8 mouse cellular contexts compared by ENCODE assay signal in the genomic region with DNA sequence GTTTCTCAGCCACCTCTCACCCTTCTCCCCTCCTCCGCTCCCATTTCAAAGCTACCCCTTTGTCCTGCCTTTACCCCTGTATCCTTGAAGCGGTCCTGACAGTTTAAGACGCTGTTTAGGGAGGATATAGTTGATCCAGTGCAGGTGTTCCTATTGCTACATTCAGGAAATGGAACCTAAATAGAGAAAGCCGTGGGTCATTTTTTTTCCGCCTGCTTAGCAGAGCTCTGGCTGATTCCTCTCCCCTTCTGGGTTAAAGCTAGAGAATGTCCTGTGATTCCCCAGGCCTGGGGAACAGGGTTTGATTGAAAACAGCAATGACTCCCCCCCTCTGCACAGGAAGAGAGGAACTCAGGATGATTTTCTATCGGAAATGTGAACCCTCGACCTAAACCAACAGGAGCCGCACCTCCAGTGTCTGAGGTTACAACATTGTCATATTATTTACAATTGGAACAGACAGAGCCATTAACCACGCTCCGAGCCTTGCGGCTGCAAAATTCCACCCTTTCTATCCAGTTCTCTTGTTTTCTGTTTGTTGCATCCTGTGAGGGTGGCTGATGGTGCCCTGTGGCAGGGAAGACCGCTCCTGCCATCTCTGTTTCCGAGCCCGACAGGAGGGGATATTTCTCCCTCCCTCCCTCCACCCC.
DNase-seq lines count a peak whose midpoint lies in the region; ATAC-seq and TF ChIP-seq lines count a peak whose summit lies in the region.

No protein-coding gene starts in this region.

- H3K9ac ChIP-seq in lung, embryonic 14.5 days, result peak overlapping the region; percentile 10; the same call in 1 of the 2 replicates
- peak overlapping the region; percentile 49; the same call in 1 of the 2 replicates for H3K9ac ChIP-seq in embryonic facial prominence, embryonic 13.5 days
- H3K9ac ChIP-seq in kidney, postnatal 0 days (ENCODE audit: low read depth, low read length), result peak overlapping the region; percentile 2; the same call in 1 of the 2 replicates
- peak overlapping the region; percentile 61 for H3K9ac ChIP-seq in neural tube, embryonic 13.5 days

- no peaks in the 10 kb centered on the region for H3K9me3 ChIP-seq in lung, embryonic 14.5 days (ENCODE audit: low read depth, low read length)
- H3K9me3 ChIP-seq in embryonic facial prominence, embryonic 13.5 days, result no peaks in the 10 kb centered on the region
- no peaks in the 10 kb centered on the region for H3K9me3 ChIP-seq in kidney, postnatal 0 days (replicated peaks; ENCODE audit: low read length)
- no peaks in the 10 kb centered on the region for H3K9me3 ChIP-seq in neural tube, embryonic 13.5 days

- H3K27ac ChIP-seq in lung, embryonic 14.5 days (ENCODE audit: low read depth), result no peak overlapping the region
- H3K27ac ChIP-seq in embryonic facial prominence, embryonic 13.5 days, result peak overlapping the region; percentile 72
- H3K27ac ChIP-seq in kidney, postnatal 0 days, result peak overlapping the region; percentile 26
- peak overlapping the region; percentile 65 for H3K27ac ChIP-seq in neural tube, embryonic 13.5 days (replicated peaks)

- 14% methylated on average over 14 of the region's 14 CpGs for WGBS in lung, embryonic 14.5 days
- WGBS in embryonic facial prominence, embryonic 13.5 days, result 4% methylated on average over 14 of the region's 14 CpGs
- WGBS in kidney, postnatal 0 days, result 3% methylated on average over 14 of the region's 14 CpGs
- WGBS in neural tube, embryonic 13.5 days, result 21% methylated on average over 14 of the region's 14 CpGs

- H3K36me3 ChIP-seq in lung, embryonic 14.5 days (ENCODE audit: insufficient read depth), result no peaks in the 10 kb centered on the region
- no peaks in the 10 kb centered on the region for H3K36me3 ChIP-seq in embryonic facial prominence, embryonic 13.5 days
- no peaks in the 10 kb centered on the region for H3K36me3 ChIP-seq in kidney, postnatal 0 days (ENCODE audit: insufficient read depth, low read length)
- no peaks in the 10 kb centered on the region for H3K36me3 ChIP-seq in neural tube, embryonic 13.5 days

- H3K27me3 ChIP-seq in lung, embryonic 14.5 days (ENCODE audit: insufficient read depth, low read length), result no peaks in the 10 kb centered on the region
- no peaks in the 10 kb centered on the region for H3K27me3 ChIP-seq in embryonic facial prominence, embryonic 13.5 days
- H3K27me3 ChIP-seq in kidney, postnatal 0 days (ENCODE audit: insufficient read depth, low read length), result no peaks in the 10 kb centered on the region
- H3K27me3 ChIP-seq in neural tube, embryonic 13.5 days, result no peaks in the 10 kb centered on the region

- TF ChIP-seq CTCF in lung, embryonic 14.5 days (IDR thresholded peaks at IDR 0.05; ENCODE audit: low read depth), result no peak
- no peak for TF ChIP-seq CTCF in kidney, postnatal 0 days (IDR thresholded peaks at IDR 0.05; ENCODE audit: low read depth)

- H3K4me3 ChIP-seq in lung, embryonic 14.5 days (ENCODE audit: low read depth, low read length), result peak overlapping the region; percentile 26
- peak overlapping the region; percentile 30 for H3K4me3 ChIP-seq in embryonic facial prominence, embryonic 13.5 days
- peak overlapping the region; percentile 30 for H3K4me3 ChIP-seq in kidney, postnatal 0 days (replicated peaks; ENCODE audit: low read depth, low read length)
- H3K4me3 ChIP-seq in neural tube, embryonic 13.5 days, result peak overlapping the region; percentile 31

- DNase-seq in lung, embryonic 14.5 days, result peak; percentile 35
- no peak for DNase-seq in lung, postnatal 4 days
- DNase-seq in kidney, postnatal 0 days (ENCODE audit: low spot score), result peak; percentile 83
- no peak for DNase-seq in frontal cortex, postnatal 10 days (ENCODE audit: low spot score in 2 of 2)
- no peak for DNase-seq in right cerebral cortex, postnatal 4 days
- no peak for DNase-seq in layer of hippocampus, adult 8-10 months (ENCODE audit: low spot score in 2 of 2)

- ATAC-seq in lung, embryonic 14.5 days (ENCODE audit: insufficient read depth), result 0 out of 2 replicates have a peak, but pooled peaks have one; percentile 42
- ATAC-seq in embryonic facial prominence, embryonic 13.5 days (ENCODE audit: insufficient number of reproducible peaks, insufficient read depth, low FRiP score, low TSS enrichment, low read depth), result 0 out of 2 replicates have a peak, but pooled peaks have one; percentile 48
- ATAC-seq in kidney, postnatal 0 days (replicated peaks; ENCODE audit: low FRiP score, low read depth), result peak; percentile 71
- ATAC-seq in neural tube, embryonic 13.5 days (ENCODE audit: low read depth), result peak; percentile 41

- peaks cover 5% of the 10 kb centered on the region; the same call in 1 of the 2 replicates for H3K4me1 ChIP-seq in lung, embryonic 14.5 days (ENCODE audit: insufficient read depth)
- peaks cover 29% of the 10 kb centered on the region for H3K4me1 ChIP-seq in embryonic facial prominence, embryonic 13.5 days
- peaks cover 14% of the 10 kb centered on the region; the same call in 1 of the 2 replicates for H3K4me1 ChIP-seq in kidney, postnatal 0 days (replicated peaks; ENCODE audit: insufficient read depth, low read length)
- peaks cover 27% of the 10 kb centered on the region for H3K4me1 ChIP-seq in neural tube, embryonic 13.5 days (replicated peaks)

- peak overlapping the region; percentile 62 for H3K4me2 ChIP-seq in lung, embryonic 14.5 days
- peak overlapping the region; percentile 64 for H3K4me2 ChIP-seq in embryonic facial prominence, embryonic 13.5 days
- peak overlapping the region; percentile 53 for H3K4me2 ChIP-seq in kidney, postnatal 0 days (ENCODE audit: low read length)
- peak overlapping the region; percentile 58 for H3K4me2 ChIP-seq in neural tube, embryonic 13.5 days

Comparison
In these comparisons a context has a peak if more than half of its experiments do, and no peak if none do; other contexts are left out.
1. DNase-seq: peak in lung, embryonic 14.5 days (single experiment) and kidney, postnatal 0 days (single experiment); none in lung, postnatal 4 days (0 of 2), frontal cortex, postnatal 10 days (0 of 2), right cerebral cortex, postnatal 4 days (single experiment) and layer of hippocampus, adult 8-10 months (0 of 2).
2. H3K9ac ChIP-seq: peak in every context shown above with its lines; median percentile 61 in neural tube, embryonic 13.5 days; 49 in embryonic facial prominence, embryonic 13.5 days; 10 in lung, embryonic 14.5 days; 2 in kidney, postnatal 0 days.
3. Peak in every context shown above with its lines, with median percentiles within 50 percentile points of each other: ATAC-seq, H3K4me2 ChIP-seq and H3K4me3 ChIP-seq.